Mouse (Mus musculus) heart, postnatal 14 days (tissue): ENCODE measurements at regions not wholly inside any gene's neighbourhood (a gene's known extent, or its start where the extent isn't known, plus 50 kb on each side); places are given as distances from the start of the nearest gene placed in this dataset.
A peak's percentile ranks its signal among the peaks of the same experiment; 100 is the strongest.

ENCODE experiments used
- DNase-seq, 2 experiments: peaks; one replicate each; pipeline ENCODE4 v3.0.0; 2021 to 2022
- intact Hi-C: fragments of 180-260 bp; cut with DNase I; formaldehyde crosslinking; loops from one replicate; pipeline ENCODE4 v1.15.1; 2025

DNA sequence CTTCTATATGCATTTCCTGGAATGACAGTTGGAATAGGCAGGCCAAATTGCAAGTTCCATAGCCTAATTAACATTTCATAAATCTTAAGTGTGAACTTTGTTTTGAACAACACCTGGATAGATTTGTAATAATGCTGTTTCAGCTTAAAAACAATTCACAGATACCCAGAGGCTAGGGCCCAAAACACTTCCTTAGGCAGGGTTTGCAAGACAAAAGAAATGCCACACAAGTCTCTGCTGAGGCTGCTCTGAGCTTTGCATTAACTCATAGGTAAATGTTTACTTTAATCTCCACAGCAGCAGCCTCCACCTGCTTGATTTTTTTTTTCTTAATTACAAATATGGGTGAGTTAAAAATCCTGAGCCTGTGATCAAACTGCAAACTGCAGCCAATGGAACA lies 118.4 kb downstream of the Gnat3 start:
- no peak for DNase-seq
- intact Hi-C loops, result no loop called here

DNA sequence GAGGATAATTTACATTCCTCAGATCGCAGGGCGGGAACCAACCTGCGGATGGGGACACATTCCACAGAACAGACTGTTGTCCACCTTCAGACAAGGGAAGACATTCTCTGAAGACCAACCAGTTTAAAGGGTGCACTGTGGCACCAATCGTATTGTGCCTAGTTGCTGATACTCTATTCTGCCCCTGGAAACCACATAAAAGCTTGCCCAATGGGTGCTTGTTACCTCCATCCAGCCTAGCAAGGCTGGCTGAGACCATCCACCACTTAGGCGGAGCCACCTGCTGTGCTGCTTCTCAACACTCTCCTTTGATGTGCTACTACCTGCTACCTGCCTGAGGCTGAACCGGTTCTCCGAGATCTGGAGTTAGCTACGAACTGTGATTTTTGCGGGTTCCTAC lies 119.9 kb downstream of the Gnat3 start:
- no peak for DNase-seq
- intact Hi-C loops, result no loop called here

DNA sequence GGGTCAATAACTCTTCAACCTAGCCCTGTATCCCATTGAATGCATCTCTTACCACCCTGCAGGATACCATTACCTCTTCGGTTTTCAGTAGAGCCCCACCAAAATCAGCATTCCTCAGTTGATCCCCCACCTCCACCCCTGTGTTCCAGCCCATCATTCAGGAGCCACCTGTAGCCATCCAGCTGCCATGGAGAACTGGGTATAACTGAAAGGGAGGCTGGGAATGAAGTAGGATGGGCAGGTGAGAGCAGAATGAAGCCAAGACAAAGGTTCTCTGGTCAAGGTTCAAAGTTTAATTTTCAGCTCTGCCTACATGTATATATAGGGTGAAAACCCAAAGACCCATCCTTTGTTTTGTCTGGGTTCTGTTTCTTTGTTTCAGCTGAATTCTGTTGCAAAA lies 121.4 kb downstream of the Gnat3 start:
- DNase-seq, result no peak
- intact Hi-C loops, result no loop called here

- intact Hi-C loops, result loop anchor here (5.0 kb wide), 1 partner anchor 272 kb away; no protein-coding TSS in a partner anchor
Measured at GRCm38 (mm10) chr5:18085456-18085855, 123.1 kb downstream of the Gnat3 start.

GRCm38 (mm10) chr5:18087919-18088445 lies 125.6 kb downstream of the Gnat3 start:
- peak; percentile 17 to 52 for DNase-seq
- intact Hi-C loops, result loop anchor here (1.0 to 5.0 kb wide), 2 partner anchors 269 to 358 kb away; no protein-coding TSS in a partner anchor

More at GRCm38 (mm10) chr5:18085456-18085855, 123.1 kb downstream of the Gnat3 start:
- DNase-seq, result no peak

DNA sequence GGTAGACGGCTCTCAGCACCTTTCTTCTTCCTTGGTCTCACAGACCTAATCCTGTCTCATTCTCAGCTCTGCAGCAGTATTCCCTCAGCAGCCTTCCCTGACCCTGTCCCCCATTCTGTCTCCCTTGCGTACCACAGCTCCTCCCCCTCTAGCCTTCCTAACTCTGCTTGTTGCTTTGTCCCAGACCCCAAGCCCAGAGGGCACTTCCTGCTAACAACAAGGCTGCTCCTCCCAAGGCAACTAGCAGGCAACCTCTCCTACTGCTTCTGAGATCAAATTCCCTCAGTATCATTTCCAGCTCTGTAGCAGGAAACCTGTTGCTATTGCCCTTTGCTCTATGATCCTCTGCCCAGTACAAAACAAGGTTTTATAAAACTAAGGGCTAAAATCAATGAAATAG lies 127.6 kb downstream of the Gnat3 start:
- intact Hi-C loops, result loop anchor here (5.0 kb wide), 1 partner anchor 267 kb away; no protein-coding TSS in a partner anchor
- DNase-seq, result no peak

DNA sequence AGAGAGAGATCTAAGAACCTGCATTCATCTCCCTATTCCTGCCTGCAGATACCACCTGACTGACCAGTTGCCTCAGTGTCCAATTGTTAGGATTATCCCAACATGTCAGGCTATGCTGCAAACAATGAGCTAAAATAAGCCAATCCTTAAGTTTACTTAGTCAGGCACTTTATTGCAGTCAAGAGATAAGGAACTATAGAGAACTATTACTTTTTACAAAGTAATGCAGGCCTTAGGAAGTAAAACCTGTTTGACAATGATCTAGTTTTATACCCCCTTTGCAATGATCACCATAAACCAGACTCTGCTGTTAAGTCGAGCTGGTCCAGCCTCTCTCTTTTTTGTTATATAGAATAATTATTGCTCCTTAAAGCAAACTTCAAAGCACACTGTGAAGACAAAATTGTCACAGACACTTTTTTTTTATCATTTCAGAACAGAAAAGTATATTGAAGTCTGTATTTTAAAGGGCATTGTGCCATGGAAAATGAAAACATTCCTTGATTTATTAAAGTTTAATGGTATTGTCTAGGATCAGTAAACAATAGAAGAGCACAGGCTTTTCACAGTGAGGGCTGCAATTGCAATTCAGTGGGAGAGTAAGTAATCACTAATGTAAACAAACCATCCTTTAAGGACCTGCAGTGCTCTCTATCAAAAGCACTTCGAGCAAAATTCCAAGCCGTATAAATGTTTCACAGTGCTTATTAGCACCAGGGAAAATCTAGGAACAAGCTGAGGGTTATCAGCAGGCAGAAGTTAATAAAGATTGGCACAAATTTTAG lies 152.7 kb downstream of the Gnat3 start:
- no peak for DNase-seq
- intact Hi-C loops, result no loop called here

GRCm38 (mm10) chr5:18135794-18136678 lies 173.7 kb downstream of the Gnat3 start:
- intact Hi-C loops, result no loop called here
- DNase-seq, result no peak

- intact Hi-C loops, result no loop called here
- no peak for DNase-seq
Measured at GRCm38 (mm10) chr5:18137450-18138061, 175.2 kb downstream of the Gnat3 start.

DNA sequence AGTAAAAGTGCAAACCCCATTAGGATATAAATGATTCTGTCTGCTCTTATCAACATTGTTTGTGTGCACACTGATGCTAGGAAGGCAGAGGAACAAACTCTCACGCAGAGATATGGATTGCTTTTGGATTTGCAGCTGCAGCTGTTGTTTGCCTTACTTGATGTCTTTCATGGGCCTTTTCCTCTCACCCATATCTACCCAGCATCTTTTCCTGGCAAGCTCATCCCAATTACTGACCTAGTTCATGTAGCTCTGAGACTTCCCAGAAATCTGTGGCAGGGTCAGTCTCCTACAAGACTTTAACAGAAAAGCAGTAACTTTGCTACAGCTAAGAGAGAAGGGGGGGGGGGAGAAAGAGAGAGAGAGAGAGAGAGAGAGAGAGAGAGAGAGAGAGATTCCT lies 189.9 kb downstream of the Gnat3 start:
- peak in 1 of 2 experiments; percentile 1 for DNase-seq
- intact Hi-C loops, result no loop called here

DNA sequence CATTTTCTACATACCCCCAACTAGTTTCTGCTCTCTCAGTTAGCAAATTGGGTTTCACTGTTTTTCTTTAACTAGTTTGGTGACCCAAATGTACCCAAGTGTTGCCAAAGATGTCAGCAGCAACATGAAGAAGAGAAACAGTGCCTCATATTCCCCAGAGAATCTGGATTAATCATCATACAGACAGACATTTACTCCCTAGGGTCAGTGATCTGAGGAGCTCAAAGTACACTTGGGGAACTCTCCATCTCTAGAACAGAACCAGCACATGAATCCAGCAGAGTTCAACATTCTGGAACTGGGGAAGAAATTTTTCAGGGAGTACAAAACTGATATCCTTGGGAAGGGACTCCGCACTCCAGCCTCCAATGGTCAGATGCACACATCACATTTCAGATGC lies 191.4 kb downstream of the Gnat3 start:
- intact Hi-C loops, result no loop called here
- DNase-seq, result no peak

DNA sequence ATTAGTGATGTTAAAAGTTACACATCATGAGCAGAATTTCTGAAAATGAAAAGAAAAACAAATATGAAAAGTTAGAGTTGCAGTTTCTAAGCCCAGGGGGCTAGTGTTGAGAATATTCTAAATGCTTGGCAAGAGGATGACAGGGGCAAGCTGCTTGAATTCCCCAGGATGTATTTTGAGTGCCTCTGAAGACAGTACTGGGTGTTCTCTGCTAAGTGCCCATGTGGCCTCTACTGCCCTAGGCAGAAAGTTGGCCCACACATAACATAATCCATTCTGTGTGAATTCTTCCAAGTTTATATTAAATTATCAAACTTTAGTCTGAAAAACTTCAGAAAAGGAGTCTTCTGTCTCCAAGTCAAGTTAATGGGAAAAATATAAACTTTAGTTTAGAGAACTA lies 196.6 kb downstream of the Gnai1 start:
- no peak for DNase-seq
- intact Hi-C loops, result no loop called here

- no peak for DNase-seq
- intact Hi-C loops, result no loop called here
Measured at GRCm38 (mm10) chr5:18177810-18178209, 182.3 kb downstream of the Gnai1 start.

DNA sequence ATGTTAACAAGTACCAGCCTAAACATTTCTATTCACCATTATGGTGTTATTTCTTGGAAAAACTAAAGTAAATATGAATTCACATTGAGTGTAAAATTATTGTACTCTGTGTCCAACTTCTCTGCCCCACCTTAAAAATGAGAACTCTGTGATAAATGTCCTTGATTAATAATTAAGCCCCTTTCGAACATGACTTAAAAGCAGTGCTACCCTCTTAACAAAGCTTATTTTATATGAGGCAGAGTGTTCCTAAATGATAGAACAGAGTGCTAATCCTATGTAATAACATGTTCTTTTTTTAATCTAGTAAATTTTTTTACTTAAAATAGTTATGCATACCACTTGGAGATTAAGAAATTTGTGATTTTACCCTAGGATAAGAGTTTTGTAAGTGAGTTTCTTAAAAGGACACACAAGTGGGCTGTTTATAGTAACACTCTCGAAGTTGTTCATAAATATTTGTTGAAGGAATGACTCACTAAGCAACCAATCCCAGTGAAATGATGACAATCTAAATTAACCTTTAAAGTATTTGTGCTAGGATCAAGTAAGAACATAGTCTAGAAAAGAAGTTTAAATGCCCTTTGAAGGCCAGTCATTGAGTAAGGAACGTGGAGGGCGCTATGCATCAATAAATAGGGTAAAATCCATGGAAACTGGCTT lies 148.6 kb downstream of the Gnai1 start:
- no peak for DNase-seq
- intact Hi-C loops, result no loop called here
